Mouse (Mus musculus) brain, embryonic 18.5 days (tissue): ENCODE results near the gene Actn4.

ENCODE experiments used
- DNase-seq: peaks from one replicate; pipeline ENCODE4 v3.0.0-alpha.2; 2012; ENCODE audit warnings: low read depth, low spot score

Actn4 gene

GRCm38 (mm10) chr7:28950346-28951037 lies 11.6 kb downstream of the Actn4 start:
- no peak for DNase-seq

DNA sequence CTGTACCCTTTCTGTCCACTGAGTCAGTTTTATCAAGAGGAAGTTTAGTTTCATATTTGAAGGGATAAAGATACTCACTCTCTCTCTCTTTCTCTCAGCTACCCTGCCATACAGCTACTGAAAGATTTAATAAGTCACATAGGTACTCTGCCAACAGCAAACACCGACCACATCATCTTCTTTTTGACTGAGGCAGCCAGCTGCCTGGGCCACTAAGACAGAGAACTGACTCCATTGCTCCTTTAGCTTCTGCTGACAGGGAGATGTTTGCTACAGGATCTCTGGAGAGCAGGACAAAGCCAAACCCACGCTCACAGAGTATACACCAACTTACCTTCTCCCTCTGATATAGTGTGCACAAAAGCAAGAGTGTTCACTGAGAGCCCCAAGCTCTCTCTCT lies 12.8 kb downstream of the Actn4 start:
- DNase-seq, result no peak

GRCm38 (mm10) chr7:28948746-28949145 lies 13.4 kb downstream of the Actn4 start:
- no peak for DNase-seq

DNA sequence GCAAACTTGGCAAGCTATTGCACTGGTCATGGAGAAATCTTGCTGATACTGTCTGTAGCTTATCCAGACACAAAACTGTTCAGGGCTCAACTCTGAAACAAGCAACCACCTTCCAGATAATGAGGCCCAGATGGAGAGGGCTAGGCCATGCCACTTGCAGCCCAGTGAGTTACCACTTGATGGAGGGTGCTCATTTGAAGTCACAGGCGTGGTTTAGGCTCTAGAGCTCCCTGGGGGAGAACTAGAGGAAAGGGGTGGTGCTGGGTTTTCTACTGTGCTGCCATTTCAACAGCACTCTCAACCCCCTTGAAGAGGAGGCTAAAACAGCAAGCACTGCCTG lies 15.9 kb downstream of the Actn4 start:
- DNase-seq, result no peak

DNA sequence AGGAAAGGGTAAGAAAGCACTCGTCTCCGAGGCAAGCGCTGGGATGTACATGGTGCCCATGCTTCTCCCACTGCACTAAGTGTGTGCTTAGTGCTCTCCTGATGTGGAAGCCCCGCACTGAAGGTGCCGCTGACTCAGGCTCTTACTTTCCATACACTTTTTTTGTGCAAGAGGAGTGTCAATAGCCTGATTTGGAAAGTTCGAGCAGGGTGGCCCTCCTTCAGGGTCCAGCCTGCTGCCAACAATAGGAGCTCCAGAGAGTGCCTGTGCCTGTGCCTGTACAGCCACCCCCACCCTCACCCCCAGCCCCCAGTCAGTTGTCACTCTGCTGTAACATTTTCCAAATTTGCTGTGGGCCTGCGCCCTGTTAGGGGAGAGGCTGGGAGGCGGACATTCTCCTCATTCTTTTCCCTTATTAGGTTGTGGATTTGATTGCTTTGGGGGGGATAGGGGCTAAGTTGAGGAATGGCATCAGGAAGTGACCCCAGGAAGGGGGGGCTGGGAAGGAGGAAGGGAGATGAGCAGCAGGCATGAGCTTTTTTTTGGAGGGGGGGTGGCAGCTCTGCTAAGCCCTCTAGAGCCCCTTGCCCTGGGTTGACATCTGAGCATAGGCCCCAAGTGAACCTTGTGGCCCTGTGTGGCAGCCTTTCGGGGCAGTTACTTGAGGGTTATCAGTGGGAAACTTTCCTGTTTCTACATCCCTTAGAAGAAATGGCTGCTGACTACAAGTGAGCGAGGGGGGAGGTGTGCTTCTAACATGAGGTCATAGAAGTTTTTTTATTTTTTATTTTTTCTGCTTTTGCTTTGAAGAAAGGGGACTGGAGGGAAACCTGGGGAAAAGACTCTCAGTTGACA lies 16.5 kb downstream of the Actn4 start:
- no peak for DNase-seq

DNA sequence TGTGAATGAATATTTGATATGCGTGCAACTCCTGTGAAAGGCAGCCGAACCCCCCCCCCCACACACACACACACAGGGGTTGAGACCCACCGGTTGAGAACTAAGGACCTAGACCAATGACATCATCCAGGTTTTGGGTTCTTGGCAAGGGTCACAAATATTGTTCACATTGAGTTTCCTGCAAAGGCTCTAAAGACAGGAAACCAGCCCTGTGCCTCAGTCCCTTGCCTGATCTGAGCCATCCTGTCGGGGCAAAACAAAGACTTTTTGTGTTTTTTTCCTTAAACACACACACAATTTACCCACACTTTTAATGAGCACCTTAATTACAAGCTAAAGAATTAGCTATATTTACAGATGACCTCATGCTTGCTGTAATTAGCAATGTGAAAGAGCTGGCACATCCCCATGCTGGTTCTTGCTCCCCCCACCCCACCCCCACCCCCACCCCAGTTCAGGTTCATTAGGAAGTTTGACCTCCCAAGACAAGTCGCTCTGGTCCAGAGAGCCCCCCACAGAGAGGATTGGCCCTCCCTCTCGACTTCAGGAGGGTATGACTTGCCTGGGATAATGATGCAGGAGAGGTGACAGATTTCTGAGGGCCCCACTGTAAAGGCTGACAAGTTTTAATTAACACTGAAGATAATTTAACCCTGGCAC lies 17.3 kb downstream of the Actn4 start:
- DNase-seq, result no peak

DNA sequence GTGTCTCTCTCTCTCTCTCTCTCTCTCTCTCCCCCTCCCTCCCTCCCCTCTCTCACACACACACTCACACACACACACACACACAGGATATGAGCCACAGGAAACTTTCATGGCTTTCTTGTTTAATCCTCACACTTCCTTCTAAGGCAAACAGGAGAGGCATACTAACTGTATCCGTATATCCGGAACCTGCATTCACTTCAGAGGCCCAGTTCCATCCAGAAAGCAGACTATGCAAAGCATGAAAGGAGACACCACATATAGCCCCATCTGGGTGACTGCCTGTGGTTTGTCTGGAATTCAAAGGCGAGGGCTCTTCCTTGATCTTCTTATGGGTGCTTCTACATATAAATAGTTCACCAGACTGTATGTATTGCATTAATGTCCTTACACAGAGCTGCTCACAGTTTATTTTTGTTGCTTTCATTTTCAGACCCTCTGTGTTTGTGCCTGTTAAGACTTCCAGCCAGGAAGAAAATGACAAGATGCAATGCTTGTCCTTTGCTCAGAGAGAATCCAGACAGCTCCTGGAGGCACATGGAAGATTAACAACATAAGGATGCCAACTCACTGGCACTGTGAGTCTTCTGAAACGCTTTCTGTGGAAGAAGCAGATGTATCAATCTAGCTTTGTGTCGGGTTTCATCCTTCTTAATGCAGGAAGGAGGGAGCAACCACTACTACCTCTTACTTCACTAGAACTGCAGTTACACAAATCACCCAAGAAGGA lies 18.5 kb downstream of the Actn4 start:
- DNase-seq, result peak; percentile 34

GRCm38 (mm10) chr7:28941542-28941941 lies 20.6 kb downstream of the Actn4 start:
- no peak for DNase-seq

GRCm38 (mm10) chr7:28941129-28941528 lies 21.0 kb downstream of the Actn4 start:
- no peak for DNase-seq

- DNase-seq, result no peak
Observed at GRCm38 (mm10) chr7:28939418-28940183, 22.5 kb downstream of the Actn4 start.

DNA sequence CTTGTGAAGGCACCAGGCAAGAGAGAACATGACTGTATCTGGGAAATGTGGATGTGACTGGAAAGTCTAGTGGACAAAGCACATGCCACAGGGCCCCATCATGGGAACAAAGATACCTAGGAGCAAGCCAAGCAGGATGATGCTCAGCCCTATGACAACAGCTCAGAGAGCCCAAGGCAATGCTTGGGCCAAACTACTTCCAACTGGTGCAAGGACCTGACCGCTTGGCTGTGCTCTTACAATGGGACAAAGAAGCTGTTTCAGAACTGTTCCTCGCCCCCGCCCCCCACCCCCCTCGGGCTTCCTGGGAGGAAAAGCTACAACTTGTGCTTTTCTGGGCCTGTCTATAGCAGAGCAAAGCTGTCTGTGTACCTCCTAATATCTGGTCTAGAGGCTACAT lies 23.5 kb downstream of the Actn4 start:
- no peak for DNase-seq

- DNase-seq, result no peak
Observed at GRCm38 (mm10) chr7:28936787-28937186, 25.4 kb downstream of the Actn4 start.

DNA sequence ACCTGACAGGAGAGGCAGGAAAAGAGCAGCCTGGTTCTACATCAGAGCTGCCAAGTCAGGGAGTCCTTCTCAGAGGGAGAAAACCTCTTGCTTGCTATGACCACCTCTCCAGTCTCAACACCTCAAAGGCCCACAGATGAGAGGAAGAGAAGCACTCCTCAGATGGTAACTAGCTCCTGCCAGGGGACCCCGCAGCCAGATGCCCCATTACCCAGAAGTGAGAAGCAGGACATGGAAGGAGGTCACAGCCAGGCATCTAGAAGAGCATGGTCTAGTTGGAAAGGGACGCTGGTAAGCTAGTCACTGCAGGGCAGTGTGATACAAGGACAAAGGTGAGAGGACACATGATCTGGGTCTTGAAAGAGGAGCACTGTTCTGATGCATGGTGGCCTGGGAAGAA lies 28.3 kb downstream of the Actn4 start:
- DNase-seq, result no peak

GRCm38 (mm10) chr7:28932421-28933041 lies 29.6 kb downstream of the Actn4 start:
- no peak for DNase-seq

DNA sequence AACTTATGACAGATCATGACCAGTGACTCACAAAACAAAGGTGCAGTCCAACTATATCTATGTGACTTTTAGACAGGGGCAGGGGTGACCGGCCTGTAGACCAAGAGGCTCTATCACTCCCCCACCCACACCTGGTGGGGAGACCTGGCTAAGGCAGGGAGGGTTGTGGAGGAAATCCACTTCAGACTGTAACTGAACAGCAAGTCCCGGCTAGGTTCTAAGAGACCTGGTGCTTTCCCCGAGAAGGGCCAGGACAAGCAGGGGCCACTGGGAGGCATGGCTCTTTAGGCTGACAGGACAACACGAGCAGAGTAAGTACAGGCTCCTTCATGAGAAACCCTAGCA lies 30.5 kb downstream of the Actn4 start:
- DNase-seq, result no peak

GRCm38 (mm10) chr7:28931032-28931694 lies 31.0 kb downstream of the Actn4 start:
- no peak for DNase-seq

- no peak for DNase-seq
Observed at GRCm38 (mm10) chr7:28930320-28931031, 31.7 kb downstream of the Actn4 start.

- DNase-seq, result no peak
Observed at GRCm38 (mm10) chr7:28929381-28929780, 32.8 kb downstream of the Actn4 start.

DNA sequence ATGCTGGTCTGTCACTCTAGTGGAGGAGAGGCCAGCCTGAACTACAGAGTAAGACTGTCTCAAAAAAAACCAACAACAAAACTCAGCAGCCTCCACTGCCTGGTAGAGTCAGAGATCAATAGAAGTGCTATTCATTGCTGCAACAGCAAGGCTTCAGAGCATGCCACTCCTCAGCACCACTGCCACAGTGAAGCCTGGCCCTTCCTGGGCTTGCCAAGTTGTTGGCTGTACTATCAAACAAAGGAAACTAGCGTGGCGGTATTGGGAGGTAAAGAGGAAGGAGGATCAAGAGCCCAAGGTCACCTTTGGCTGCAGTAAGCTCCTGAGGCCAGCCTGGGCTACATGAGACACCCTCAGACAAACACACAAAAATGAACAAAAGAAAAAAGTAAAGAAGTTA lies 36.0 kb downstream of the Actn4 start:
- DNase-seq, result no peak

- no peak for DNase-seq
Observed at GRCm38 (mm10) chr7:28925317-28925716, 36.8 kb downstream of the Actn4 start.
